Mouse (Mus musculus) midbrain, embryonic 16.5 days (tissue): ENCODE data around the gene A030003K21Rik. TPM values are rescaled to one million over a fixed set of nuclear protein-coding genes. Genes with fewer than 3 reads are reported as not detected.
"Not testable (repeated sequence)": the region's sequence is repeated elsewhere in the genome, so short reads cannot be mapped to it uniquely, and the experiment has no call there.

Experiments
- ATAC-seq: fragments of 200-750 bp; cut with Nextera tagmentation; 2 replicates; pipeline ENCODE4 v1.8.0; 2017; ENCODE audit warnings: moderate TSS enrichment
- H3K27ac ChIP-seq: fragments of 300-500 bp; sonication (generic); 2 replicates; pipeline ENCODE4 v1.5.1; 2014; ENCODE audit warnings: mild to moderate bottlenecking, low read length, mixed read lengths
- H3K27me3 ChIP-seq: fragments of 300-500 bp; sonication (generic); 2 replicates; pipeline ENCODE4 v1.6.1; 2014; ENCODE audit warnings: low read depth, low read length, mixed read lengths; ENCODE audit not compliant: control insufficient read depth, insufficient read depth
- H3K36me3 ChIP-seq: fragments of 300-500 bp; sonication (generic); 2 replicates; pipeline ENCODE4 v1.6.1; 2014; ENCODE audit warnings: mild to moderate bottlenecking, low read length, moderate library complexity, mixed read lengths; ENCODE audit not compliant: control insufficient read depth, insufficient read depth
- H3K4me1 ChIP-seq: fragments of 300-500 bp; sonication (generic); 2 replicates; pipeline ENCODE4 v1.6.1; 2014; ENCODE audit warnings: mild to moderate bottlenecking, low read length, mixed read lengths; ENCODE audit not compliant: control insufficient read depth, insufficient read depth
- H3K4me2 ChIP-seq: fragments of 300-500 bp; sonication (generic); 2 replicates; pipeline ENCODE4 v1.6.1; 2014; ENCODE audit warnings: mild to moderate bottlenecking, low read length, mixed read lengths
- H3K4me3 ChIP-seq: fragments of 300-500 bp; sonication (generic); 2 replicates; pipeline ENCODE4 v1.5.1; 2014; ENCODE audit warnings: low read depth, mild to moderate bottlenecking, low read length, moderate library complexity, mixed read lengths
- H3K9ac ChIP-seq: fragments of 300-500 bp; sonication (generic); 2 replicates; pipeline ENCODE4 v1.6.1; 2014; ENCODE audit warnings: low read depth, low read length, mixed read lengths
- H3K9me3 ChIP-seq: fragments of 300-500 bp; sonication (generic); replicated peaks from 2 replicates; pipeline ENCODE4 v1.6.1; 2014; ENCODE audit warnings: mild to moderate bottlenecking, low read length, mixed read lengths; ENCODE audit not compliant: control insufficient read depth, poor library complexity, severe bottlenecking
- WGBS: fragments of 180-500 bp; shearing (Covaris S2); extraction: QIAGEN DNeasy Blood & Tissue Kit; methylation state at CpG from one replicate; pipeline ENCODE4 v1.1.7; 2014; 5-methylcytosine and 5-hydroxymethylcytosine counted together
- polyA plus RNA-seq: library from polyadenylated mRNA; unstranded; fragments of >200 nt; fragmentation: Nextera tagmentation; extraction: Ambion mirVana; gene quantifications from 2 replicates; pipeline ENCODE4 v1.2.1, GENCODE M21; 2015

A030003K21Rik gene
- polyA plus RNA-seq, 1 experiment from 2014 or later = not detected

- Histone ChIP-seq H3K4me3 (no peak overlapping the region), H3K4me2 (no peak overlapping the region), H3K27ac (no peak overlapping the region), H3K9ac (no peak overlapping the region), H3K27me3 (no peaks in the 10 kb centered on the region), H3K9me3 (no peaks in the 10 kb centered on the region), H3K4me1 (no peaks in the 10 kb centered on the region), H3K36me3 (no peaks in the 10 kb centered on the region)
- ATAC-seq = no peak
- 97% methylated on average over 5 of the region's 5 CpGs for WGBS
Observed at GRCm38 (mm10) chr1:82938666-82939065, 4.5 kb downstream of the A030003K21Rik start.

GRCm38 (mm10) chr1:82931326-82931725, 11.9 kb downstream of the A030003K21Rik start, which contains the start of gene Gm6217:
Gene Gm6217, minus strand, starts transcription at chr1:82931399.
- not testable (repeated sequence) for H3K9ac ChIP-seq, H3K27ac ChIP-seq, ATAC-seq, H3K36me3 ChIP-seq, H3K27me3 ChIP-seq, H3K4me1 ChIP-seq, H3K9me3 ChIP-seq, H3K4me3 ChIP-seq, H3K4me2 ChIP-seq
- WGBS = no CpG with 5 or more reads among the region's 6 CpGs

GRCm38 (mm10) chr1:82930558-82930957, 12.6 kb downstream of the A030003K21Rik start:
- not testable (repeated sequence) for H3K4me2 ChIP-seq, H3K4me1 ChIP-seq, H3K9ac ChIP-seq, H3K9me3 ChIP-seq, ATAC-seq, H3K4me3 ChIP-seq, H3K27ac ChIP-seq, H3K27me3 ChIP-seq, H3K36me3 ChIP-seq
- 87% methylated on average over 3 of the region's 3 CpGs for WGBS

- Histone ChIP-seq H3K27me3 (no peaks in the 10 kb centered on the region), H3K27ac (no peak within 1 kb of the TSS), H3K4me1 (no peaks in the 10 kb centered on the region), H3K4me3 (no peak within 1 kb of the TSS), H3K36me3 (no peaks in the 10 kb centered on the region), H3K4me2 (no peak within 1 kb of the TSS), H3K9ac (no peak within 1 kb of the TSS), H3K9me3 (no peaks in the 10 kb centered on the region)
- 91% methylated on average over 6 of the region's 6 CpGs for WGBS
- no peak for ATAC-seq
Observed at GRCm38 (mm10) chr1:82924650-82925049, 18.5 kb downstream of the A030003K21Rik start, which contains the start of gene A030014E15Rik. Gene A030014E15Rik, plus strand, starts transcription at chr1:82924917.

GRCm38 (mm10) chr1:82913434-82913833, 29.8 kb downstream of the A030003K21Rik start:
- H3K4me2 ChIP-seq, H3K27ac ChIP-seq, H3K4me1 ChIP-seq, H3K9me3 ChIP-seq, H3K36me3 ChIP-seq, H3K4me3 ChIP-seq, H3K27me3 ChIP-seq, ATAC-seq, H3K9ac ChIP-seq: not testable (repeated sequence)
- 96% methylated on average over 5 of the region's 5 CpGs for WGBS

GRCm38 (mm10) chr1:82913025-82913424, 30.2 kb downstream of the A030003K21Rik start, which contains the start of gene A030005L19Rik:
Gene A030005L19Rik, plus strand, starts transcription at chr1:82913325.
- H3K4me1 ChIP-seq = no peaks in the 10 kb centered on the region
- H3K9ac ChIP-seq = no peak within 1 kb of the TSS
- no peaks in the 10 kb centered on the region for H3K36me3 ChIP-seq
- H3K4me3 ChIP-seq = no peak within 1 kb of the TSS
- no peak within 1 kb of the TSS for H3K27ac ChIP-seq
- no peak for ATAC-seq
- H3K9me3 ChIP-seq = no peaks in the 10 kb centered on the region
- no peaks in the 10 kb centered on the region for H3K27me3 ChIP-seq
- no peak within 1 kb of the TSS for H3K4me2 ChIP-seq
- 93% methylated on average over 3 of the region's 3 CpGs for WGBS

GRCm38 (mm10) chr1:82905886-82906285, 37.3 kb downstream of the A030003K21Rik start:
- no peak overlapping the region for H3K4me3 ChIP-seq
- H3K4me1 ChIP-seq = no peaks in the 10 kb centered on the region
- H3K9ac ChIP-seq = no peak overlapping the region
- no peak overlapping the region for H3K4me2 ChIP-seq
- no peak overlapping the region for H3K27ac ChIP-seq
- no peaks in the 10 kb centered on the region for H3K9me3 ChIP-seq
- ATAC-seq = no peak
- 40% methylated on average over 3 of the region's 3 CpGs for WGBS
- peaks cover 4% of the 10 kb centered on the region; the same call in 1 of the 2 replicates for H3K36me3 ChIP-seq
- H3K27me3 ChIP-seq = no peaks in the 10 kb centered on the region

- no peaks in the 10 kb centered on the region for H3K27me3 ChIP-seq
- no peaks in the 10 kb centered on the region for H3K4me1 ChIP-seq
- WGBS = 94% methylated on average over 3 of the region's 3 CpGs
- H3K4me2 ChIP-seq = no peak overlapping the region
- no peaks in the 10 kb centered on the region for H3K9me3 ChIP-seq
- peaks cover 4% of the 10 kb centered on the region; the same call in 1 of the 2 replicates for H3K36me3 ChIP-seq
- no peak overlapping the region for H3K27ac ChIP-seq
- H3K4me3 ChIP-seq = no peak overlapping the region
- ATAC-seq = no peak
- H3K9ac ChIP-seq = no peak overlapping the region
Observed at GRCm38 (mm10) chr1:82901201-82901600, 42.0 kb downstream of the A030003K21Rik start.

GRCm38 (mm10) chr1:82900567-82900966, 42.6 kb downstream of the A030003K21Rik start:
- Histone ChIP-seq H3K27me3 (no peaks in the 10 kb centered on the region), H3K36me3 (peaks cover 4% of the 10 kb centered on the region; the same call in 1 of the 2 replicates), H3K4me2 (no peak overlapping the region), H3K4me3 (no peak overlapping the region), H3K9ac (no peak overlapping the region), H3K9me3 (no peaks in the 10 kb centered on the region), H3K27ac (no peak overlapping the region), H3K4me1 (no peaks in the 10 kb centered on the region)
- 100% methylated on average over 1 of the region's 1 CpGs for WGBS
- no peak for ATAC-seq
